Comparison of ENCODE assay signal across 25 mouse cellular contexts in the genomic region with DNA sequence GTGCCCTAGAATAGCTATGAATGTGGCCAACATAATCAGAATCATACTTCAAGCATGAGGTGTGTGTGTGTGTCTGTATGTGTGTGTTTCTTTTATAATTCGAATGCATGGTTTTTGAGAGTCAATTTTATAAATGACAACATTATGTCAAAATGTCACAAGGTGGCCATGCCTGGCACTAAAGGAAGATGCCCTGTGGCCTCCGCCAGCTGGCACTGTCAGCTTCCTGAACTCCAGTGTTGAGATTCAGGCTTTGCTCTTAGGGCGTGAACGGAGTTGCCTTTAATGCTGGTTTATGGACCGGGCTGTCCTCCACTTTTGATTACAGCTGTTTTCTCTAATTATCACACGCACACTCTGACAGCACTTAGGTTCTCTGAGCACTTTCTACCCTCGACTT.
A peak's percentile ranks its signal among the peaks of the same experiment; 100 is the strongest.
DNase-seq lines count a peak whose midpoint lies in the region; ATAC-seq and TF ChIP-seq lines count a peak whose summit lies in the region.
"Had no signal": no experiment of that assay in that cellular context is flagged by ENCODE, and none has a peak within 500 bp of the region (broad histone marks: within the 10 kb centered on the region; RNA-seq: fewer than 3 reads in every experiment).

No protein-coding gene starts in this region.

- no peak for TF ChIP-seq POLR2A in cerebellum, adult 2 months (IDR thresholded peaks at IDR 0.05; ENCODE audit: borderline replicate concordance, insufficient read depth, low read length)

- H3K4me3 ChIP-seq in cerebellum, adult 2 months (replicated peaks; ENCODE audit: insufficient read depth, low read depth, low read length), result no peak overlapping the region
- H3K4me3 ChIP-seq: embryonic facial prominence, embryonic 13.5 days; erythroblast, embryonic 14.5 days; forebrain, embryonic 12.5 days; forebrain, embryonic 15.5 days; heart, adult 2 months; heart, embryonic 10.5 days; heart, embryonic 13.5 days had no signal

- 49% methylated on average over 7 of the region's 7 CpGs for WGBS in cerebellum, adult 2 months

- peaks cover 19% of the 10 kb centered on the region for H3K4me1 ChIP-seq in cerebellum, adult 2 months (ENCODE audit: control insufficient read depth, insufficient read depth, low read length)
- H3K4me1 ChIP-seq: forebrain, embryonic 15.5 days had no signal

- no peak for ATAC-seq in cerebellum, adult (ENCODE audit: insufficient number of reproducible peaks, low FRiP score, low TSS enrichment)
- ATAC-seq: activated CD4-positive, CD25-positive, alpha-beta regulatory T cell, adult 4 months; forebrain, embryonic 15.5 days; hindbrain, postnatal 0 days; inflammation-experienced regulatory T-cells, adult 6 months; intestine, embryonic 16.5 days had no signal

- H3K27me3 ChIP-seq in cerebellum, adult 2 months (ENCODE audit: control insufficient read depth, insufficient read depth, low read length), result no peaks in the 10 kb centered on the region
- H3K27me3 ChIP-seq: embryonic facial prominence, embryonic 13.5 days; forebrain, embryonic 12.5 days; forebrain, embryonic 15.5 days; heart, embryonic 13.5 days had no signal

- no peak for TF ChIP-seq CTCF in cerebellum, adult 2 months (IDR thresholded peaks at IDR 0.05; ENCODE audit: borderline replicate concordance, insufficient read depth, low read depth, low read length)

- peak; percentile 29 to 48 for DNase-seq in cerebellum, adult 2 months
- peak; percentile 11 for DNase-seq in cerebellum, adult 9-11 months
- DNase-seq in cerebellum, postnatal 25 days, result peak; percentile 38 to 62
- no peak for DNase-seq in B cell, adult 2 months
- DNase-seq in lung, adult 18-20 months, result no peak
- DNase-seq: adrenal gland, postnatal 10 days; adrenal gland, postnatal 36 days; gastrocnemius, postnatal 36 days; heart, adult 2 months; heart, postnatal 14 days; heart, postnatal 4 days; kidney, adult 18-20 months; kidney, adult 9 months had no signal

- H3K27ac ChIP-seq in cerebellum, adult 2 months (ENCODE audit: insufficient read depth, low read length), result no peak overlapping the region
- H3K27ac ChIP-seq: embryonic facial prominence, embryonic 13.5 days; forebrain, embryonic 12.5 days; forebrain, embryonic 15.5 days; heart, adult 2 months; heart, embryonic 10.5 days; heart, embryonic 13.5 days; hindbrain, embryonic 14.5 days; hindbrain, postnatal 0 days had no signal

Comparison
In these comparisons a context has a peak if more than half of its experiments do, and no peak if none do; other contexts are left out.
1. DNase-seq: peak in cerebellum, adult 2 months (2 of 2), cerebellum, adult 9-11 months (single experiment) and cerebellum, postnatal 25 days (2 of 2); none in B cell, adult 2 months (0 of 2) and lung, adult 18-20 months (0 of 2).